Mouse (Mus musculus): ENCODE results near the gene Gm2696. TPM values are rescaled to one million over a fixed set of nuclear protein-coding genes. Genes with fewer than 3 reads are reported as not detected.
"Not testable (repeated sequence)": the region's sequence is repeated elsewhere in the genome, so short reads cannot be mapped to it uniquely, and the experiment has no call there.

Gene Gm2696
- polyA plus RNA-seq, 1 experiment from 2014 or later: not detected

- H3K27me3 ChIP-seq (replicated peaks; ENCODE audit: control insufficient read depth, insufficient read depth, low read length): no peaks in the 10 kb centered on the region
- no peak overlapping the region for H3K27ac ChIP-seq (ENCODE audit: low read depth, low read length)
- no peak for ATAC-seq
- WGBS: 87% methylated on average over 2 of the region's 2 CpGs
- no peaks in the 10 kb centered on the region for H3K4me1 ChIP-seq (replicated peaks; ENCODE audit: control insufficient read depth, insufficient read depth, low read length)
- H3K36me3 ChIP-seq (ENCODE audit: control insufficient read depth, insufficient read depth): no peaks in the 10 kb centered on the region
- H3K4me3 ChIP-seq (ENCODE audit: low read depth, low read length): no peak overlapping the region
- H3K9me3 ChIP-seq (ENCODE audit: control insufficient read depth): no peaks in the 10 kb centered on the region
- H3K9ac ChIP-seq (ENCODE audit: low read depth, low read length): no peak overlapping the region
- no peak overlapping the region for H3K4me2 ChIP-seq (replicated peaks; ENCODE audit: low read depth)
- no peak for TF ChIP-seq CTCF (IDR thresholded peaks at IDR 0.05; ENCODE audit: low read depth)
These were observed 25.9 kb upstream of the Gm2696 start for GRCm38 (mm10) chr10:77788621-77789020.

DNA sequence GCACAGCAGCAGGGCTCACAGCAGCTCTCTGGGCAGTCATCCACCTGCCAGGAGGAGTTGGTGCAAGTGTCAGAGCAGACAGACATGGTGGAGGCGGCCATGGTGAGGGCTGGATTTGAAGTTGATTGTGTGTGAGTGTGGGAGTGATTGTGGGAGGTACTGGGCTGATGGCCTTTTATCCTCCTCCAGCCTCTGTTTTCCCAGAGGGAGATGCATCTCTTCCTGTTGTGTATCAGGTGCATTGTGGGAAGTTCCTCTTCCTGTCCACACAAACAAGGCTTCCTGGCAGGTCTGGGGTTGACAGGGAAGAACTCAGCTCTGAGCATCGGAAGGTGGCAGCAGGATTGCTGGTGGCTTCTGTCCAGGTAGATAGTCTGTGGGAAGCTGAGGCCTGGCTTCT lies 19.5 kb upstream of the Gm2696 start, which contains the start of gene Gm9639:
Gene Gm9639 (minus strand): TSS at position 101 of the 400 bp plus-strand sequence.
- no peak for ATAC-seq
- Histone ChIP-seq H3K9me3 (ENCODE audit: control insufficient read depth) (no peaks in the 10 kb centered on the region), H3K4me1 (replicated peaks; ENCODE audit: control insufficient read depth, insufficient read depth, low read length) (no peaks in the 10 kb centered on the region; the same call in 1 of the 2 replicates), H3K4me3 (ENCODE audit: low read depth, low read length) (no peak within 1 kb of the TSS), H3K36me3 (ENCODE audit: control insufficient read depth, insufficient read depth) (no peaks in the 10 kb centered on the region), H3K4me2 (replicated peaks; ENCODE audit: low read depth) (no peak within 1 kb of the TSS), H3K27ac (ENCODE audit: low read depth, low read length) (no peak within 1 kb of the TSS), H3K27me3 (replicated peaks; ENCODE audit: control insufficient read depth, insufficient read depth, low read length) (no peaks in the 10 kb centered on the region), H3K9ac (ENCODE audit: low read depth, low read length) (no peak within 1 kb of the TSS)
- no peak for TF ChIP-seq CTCF (IDR thresholded peaks at IDR 0.05; ENCODE audit: low read depth)
- 54% methylated on average over 2 of the region's 2 CpGs for WGBS

GRCm38 (mm10) chr10:77797677-77798076 lies 16.8 kb upstream of the Gm2696 start:
- 30% methylated on average over 3 of the region's 3 CpGs for WGBS
- TF ChIP-seq CTCF (IDR thresholded peaks at IDR 0.05; ENCODE audit: low read depth): no peak

DNA sequence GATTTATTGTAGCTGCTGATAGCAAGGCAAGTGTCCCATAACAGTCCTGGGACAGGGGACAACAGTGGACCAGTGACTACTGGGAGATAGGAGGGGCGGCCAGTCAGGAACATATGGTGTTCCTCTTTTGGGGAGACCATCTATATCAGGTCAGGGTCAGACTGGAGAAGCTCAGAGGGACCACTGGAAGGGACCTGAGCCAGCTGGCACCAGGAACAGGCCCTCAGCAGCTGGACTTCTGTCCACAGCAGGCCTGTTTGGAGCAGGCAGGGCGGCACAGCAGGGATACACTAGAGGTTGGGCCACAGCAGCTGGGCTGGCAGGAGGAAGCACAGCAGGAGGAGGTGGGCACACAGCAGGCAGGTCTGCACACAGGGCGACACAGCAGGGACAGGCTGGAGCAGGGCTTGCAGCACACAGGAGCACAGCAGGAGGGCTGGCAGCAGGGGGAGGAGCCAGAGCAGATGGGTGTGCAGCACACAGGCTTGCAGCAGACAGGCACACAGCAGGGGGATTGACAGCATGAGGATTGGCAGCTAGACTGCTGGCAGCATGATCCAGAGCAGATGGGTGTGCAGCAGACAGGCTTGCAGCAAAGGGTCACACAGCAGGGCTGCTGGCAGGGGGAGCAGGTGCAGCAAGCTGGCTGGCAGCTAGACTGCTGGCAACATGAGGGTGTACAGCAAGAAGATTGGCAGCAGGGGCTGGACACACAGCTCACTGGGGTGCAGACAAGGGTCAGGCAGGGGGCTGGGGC lies 16.1 kb upstream of the Gm2696 start:
- H3K4me1 ChIP-seq (replicated peaks; ENCODE audit: control insufficient read depth, insufficient read depth, low read length); ATAC-seq; H3K4me3 ChIP-seq (ENCODE audit: low read depth, low read length); H3K4me2 ChIP-seq (replicated peaks; ENCODE audit: low read depth); H3K9ac ChIP-seq (ENCODE audit: low read depth, low read length); H3K27ac ChIP-seq (ENCODE audit: low read depth, low read length); H3K27me3 ChIP-seq (replicated peaks; ENCODE audit: control insufficient read depth, insufficient read depth, low read length); H3K36me3 ChIP-seq (ENCODE audit: control insufficient read depth, insufficient read depth); H3K9me3 ChIP-seq (ENCODE audit: control insufficient read depth): not testable (repeated sequence)
- WGBS: 71% methylated on average over 2 of the region's 3 CpGs

More at GRCm38 (mm10) chr10:77797677-77798076, 16.8 kb upstream of the Gm2696 start:
- H3K4me1 ChIP-seq (replicated peaks; ENCODE audit: control insufficient read depth, insufficient read depth, low read length): no peaks in the 10 kb centered on the region; the same call in 1 of the 2 replicates
- no peaks in the 10 kb centered on the region for H3K9me3 ChIP-seq (ENCODE audit: control insufficient read depth)
- H3K9ac ChIP-seq (ENCODE audit: low read depth, low read length): no peak overlapping the region
- no peak overlapping the region for H3K4me2 ChIP-seq (replicated peaks; ENCODE audit: low read depth)
- no peaks in the 10 kb centered on the region for H3K36me3 ChIP-seq (ENCODE audit: control insufficient read depth, insufficient read depth)
- H3K27ac ChIP-seq (ENCODE audit: low read depth, low read length): no peak overlapping the region
- ATAC-seq: no peak
- no peaks in the 10 kb centered on the region for H3K27me3 ChIP-seq (replicated peaks; ENCODE audit: control insufficient read depth, insufficient read depth, low read length)
- no peak overlapping the region for H3K4me3 ChIP-seq (ENCODE audit: low read depth, low read length)

- Histone ChIP-seq H3K9ac (ENCODE audit: low read depth, low read length) (no peak within 1 kb of the TSS), H3K36me3 (ENCODE audit: control insufficient read depth, insufficient read depth) (no peaks in the 10 kb centered on the region), H3K4me2 (replicated peaks; ENCODE audit: low read depth) (no peak within 1 kb of the TSS), H3K4me1 (replicated peaks; ENCODE audit: control insufficient read depth, insufficient read depth, low read length) (no peaks in the 10 kb centered on the region; the same call in 1 of the 2 replicates), H3K27me3 (replicated peaks; ENCODE audit: control insufficient read depth, insufficient read depth, low read length) (no peaks in the 10 kb centered on the region), H3K4me3 (ENCODE audit: low read depth, low read length) (no peak within 1 kb of the TSS), H3K27ac (ENCODE audit: low read depth, low read length) (no peak within 1 kb of the TSS), H3K9me3 (ENCODE audit: control insufficient read depth) (no peaks in the 10 kb centered on the region)
- TF ChIP-seq CTCF (IDR thresholded peaks at IDR 0.05; ENCODE audit: low read depth): no peak
- ATAC-seq: peak; percentile 65
- WGBS: 43% methylated on average over 8 of the region's 8 CpGs
These were observed 15.5 kb upstream of the Gm2696 start, which contains the start of gene Gm19668 for GRCm38 (mm10) chr10:77798921-77799508. Gene Gm19668 (minus strand): TSS chr10:77799133.

DNA sequence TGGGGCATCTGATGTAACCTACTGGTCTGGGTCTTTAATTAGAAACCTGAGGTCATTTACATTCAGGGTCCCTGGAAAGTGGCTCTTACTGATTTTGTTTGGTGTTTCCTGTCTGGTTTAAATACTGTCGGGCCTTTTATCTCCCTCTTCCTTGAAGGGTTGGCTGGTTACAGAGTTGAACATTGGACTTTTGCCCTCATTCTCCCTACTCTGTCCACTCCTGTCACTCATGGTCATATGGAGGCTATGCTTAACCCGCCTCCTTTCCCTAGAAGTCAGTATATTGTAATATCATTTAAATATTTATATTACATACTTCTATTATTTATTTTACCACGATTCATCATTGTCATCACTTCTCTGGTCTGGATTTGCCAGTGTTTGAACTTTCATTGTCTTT lies 10.4 kb upstream of the Gm2696 start:
- H3K9ac ChIP-seq (ENCODE audit: low read depth, low read length): no peak overlapping the region

More for the DNA sequence above, 10.4 kb upstream of the Gm2696 start:
- Histone ChIP-seq H3K27me3 (replicated peaks; ENCODE audit: control insufficient read depth, insufficient read depth, low read length) (no peaks in the 10 kb centered on the region), H3K4me2 (replicated peaks; ENCODE audit: low read depth) (no peak overlapping the region), H3K36me3 (ENCODE audit: control insufficient read depth, insufficient read depth) (no peaks in the 10 kb centered on the region), H3K4me3 (ENCODE audit: low read depth, low read length) (no peak overlapping the region), H3K27ac (ENCODE audit: low read depth, low read length) (no peak overlapping the region), H3K4me1 (replicated peaks; ENCODE audit: control insufficient read depth, insufficient read depth, low read length) (no peaks in the 10 kb centered on the region), H3K9me3 (ENCODE audit: control insufficient read depth) (no peaks in the 10 kb centered on the region)
- peak; percentile 77; the same call in 1 of the 2 replicates for ATAC-seq
- TF ChIP-seq CTCF (IDR thresholded peaks at IDR 0.05; ENCODE audit: low read depth): no peak
- WGBS: 39% methylated on average over 3 of the region's 3 CpGs
